Mouse (Mus musculus): Measurements from ENCODE around the gene Rps6ka4.

Gene Rps6ka4

DNA sequence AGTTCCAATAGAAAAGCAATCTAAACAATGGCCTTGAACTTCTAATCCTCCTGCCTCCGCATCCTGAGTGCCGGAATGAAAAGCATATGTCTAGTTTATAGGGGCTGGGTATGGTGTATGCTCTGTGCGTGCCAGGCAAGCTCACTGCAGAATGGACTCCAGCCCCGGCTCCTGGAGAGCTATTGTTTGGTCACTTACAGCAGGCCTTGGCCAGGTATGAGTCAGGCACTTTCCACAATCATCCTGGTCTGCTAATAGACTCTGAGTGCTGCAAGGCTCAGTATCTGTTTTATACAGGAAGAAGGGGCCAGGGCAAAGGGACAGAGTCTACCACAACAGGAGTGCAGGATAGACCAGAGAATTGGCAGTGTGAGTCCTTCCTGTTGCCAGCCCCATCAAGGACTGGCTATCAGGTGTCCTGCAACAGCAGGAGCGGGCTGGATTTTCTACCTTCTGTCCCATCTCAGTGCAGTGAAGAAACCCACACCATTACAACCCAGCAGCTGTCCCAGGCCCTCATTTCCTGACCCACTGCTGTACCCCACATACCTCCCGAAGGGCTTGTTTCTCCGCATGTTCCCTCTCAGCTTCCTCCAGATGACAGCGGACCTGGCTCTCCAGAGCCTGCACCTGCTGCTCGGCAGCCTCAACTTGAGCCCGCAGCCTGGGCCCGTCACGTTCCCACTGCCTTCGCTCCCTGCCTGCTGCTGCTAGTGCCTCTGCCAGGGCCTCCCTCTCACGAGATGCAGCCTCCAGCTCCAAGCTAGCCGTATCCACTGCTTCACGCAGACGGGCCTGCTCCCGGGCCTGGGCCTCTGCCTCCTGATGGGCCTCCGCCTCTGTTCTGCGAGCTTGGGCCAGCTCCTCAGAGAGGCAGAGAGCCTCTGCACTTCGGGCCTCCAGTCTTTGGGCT, 12.2 kb upstream of the Rps6ka4 start:
- intact Hi-C loops (cut with DNase I): no loop called here

DNA sequence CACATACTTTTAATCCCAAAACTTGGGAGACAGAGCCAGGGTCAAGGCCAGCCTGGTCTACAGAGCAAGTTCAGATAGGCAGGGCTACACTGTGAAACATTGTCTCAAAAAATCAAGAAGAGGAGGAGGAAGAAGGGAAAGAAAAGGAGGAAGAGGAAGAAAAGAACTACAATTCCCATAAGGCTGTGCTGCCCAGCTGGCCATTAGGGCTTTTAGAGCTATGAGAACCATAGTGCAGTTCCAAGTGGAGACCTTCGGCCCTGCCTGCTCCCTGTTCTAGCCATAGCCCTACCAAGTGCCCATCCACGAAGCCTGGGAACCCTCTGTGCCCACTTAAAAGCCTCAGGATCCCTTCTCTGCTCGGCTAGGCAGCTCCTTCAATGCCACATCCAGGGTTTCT, 11.1 kb upstream of the Rps6ka4 start:
- intact Hi-C loops (cut with DNase I): no loop called here

DNA sequence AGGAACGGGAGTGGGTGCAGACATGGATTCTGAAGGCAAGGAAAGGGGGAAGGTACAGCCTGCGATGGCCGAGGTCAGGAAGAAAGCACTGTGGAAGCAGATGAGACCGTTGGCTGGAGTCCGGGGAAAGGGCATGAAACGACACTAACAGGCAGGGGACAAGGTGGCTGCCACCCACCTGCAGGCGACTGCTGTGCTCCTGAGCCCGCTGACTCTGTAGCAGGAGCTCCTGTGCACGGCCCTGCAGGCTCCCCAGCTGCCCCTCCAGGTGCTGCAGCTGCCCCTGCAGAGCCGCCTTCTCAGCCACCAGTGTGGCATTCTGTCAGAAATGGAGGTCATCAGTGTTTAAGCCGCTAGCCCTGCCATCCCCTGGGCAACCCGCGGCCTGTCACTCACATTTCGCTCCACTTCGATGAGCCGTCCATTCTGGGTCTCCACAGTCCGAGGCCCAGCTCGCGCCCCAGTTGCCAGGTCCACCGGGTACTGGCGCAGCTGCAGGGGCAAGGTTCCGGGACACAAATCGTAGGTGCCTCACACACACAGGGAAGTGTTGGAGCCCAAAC, 9.2 kb upstream of the Rps6ka4 start:
- intact Hi-C loops (cut with DNase I): no loop called here

DNA sequence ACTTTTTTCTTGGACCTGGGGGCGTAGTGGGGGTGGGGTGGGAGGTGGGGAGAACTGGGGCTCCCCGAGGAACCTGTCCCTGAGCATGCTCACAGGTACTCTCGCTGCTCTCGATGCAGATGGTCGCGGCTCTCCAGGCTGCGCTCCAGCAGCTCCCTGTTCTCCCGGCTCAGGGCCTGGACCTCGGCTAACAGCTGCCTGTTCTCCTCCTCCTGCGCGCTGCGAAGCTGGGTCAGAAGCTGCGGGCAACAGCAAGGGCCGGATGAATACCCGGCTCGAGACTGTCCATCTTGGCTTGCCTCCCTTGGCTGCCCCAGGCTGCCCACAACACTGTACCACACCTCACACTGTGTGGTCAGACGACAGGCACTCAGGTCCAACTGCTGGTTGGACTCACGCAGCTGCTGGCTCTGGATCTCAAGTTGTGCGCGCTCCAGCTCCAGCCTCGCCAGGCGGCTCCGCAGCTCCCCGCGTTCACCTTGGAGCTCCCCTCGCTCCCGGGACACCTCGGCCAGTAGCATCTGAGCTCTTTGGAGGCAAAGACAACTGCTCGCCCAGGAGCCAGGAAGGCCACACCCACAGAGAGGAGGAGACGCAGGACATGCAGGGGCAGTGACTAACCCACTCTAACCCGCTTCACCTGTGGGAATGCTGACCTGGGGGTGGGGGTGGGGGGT, 7.5 kb upstream of the Rps6ka4 start:
- intact Hi-C loops (cut with DNase I): no loop called here

DNA sequence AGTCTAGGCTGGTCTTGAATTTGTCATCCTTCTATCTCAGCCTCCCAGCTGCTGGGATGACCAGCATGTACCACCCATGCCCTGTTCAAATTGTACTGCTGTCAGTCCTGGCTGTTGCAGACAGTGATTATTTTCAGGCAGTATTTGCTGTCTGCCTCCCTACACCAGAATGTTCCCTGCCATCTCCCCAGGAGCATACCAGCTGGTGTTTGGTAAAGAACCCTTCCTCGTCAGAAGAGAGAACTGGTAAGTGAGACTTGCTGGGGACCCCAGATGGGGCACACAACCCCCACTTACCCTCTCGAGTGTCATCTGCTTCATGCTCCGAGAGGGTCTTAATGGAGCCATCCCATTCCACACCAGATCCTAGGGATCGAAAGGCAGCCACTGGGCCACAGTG, 5.6 kb upstream of the Rps6ka4 start:
- intact Hi-C loops (cut with DNase I): no loop called here

DNA sequence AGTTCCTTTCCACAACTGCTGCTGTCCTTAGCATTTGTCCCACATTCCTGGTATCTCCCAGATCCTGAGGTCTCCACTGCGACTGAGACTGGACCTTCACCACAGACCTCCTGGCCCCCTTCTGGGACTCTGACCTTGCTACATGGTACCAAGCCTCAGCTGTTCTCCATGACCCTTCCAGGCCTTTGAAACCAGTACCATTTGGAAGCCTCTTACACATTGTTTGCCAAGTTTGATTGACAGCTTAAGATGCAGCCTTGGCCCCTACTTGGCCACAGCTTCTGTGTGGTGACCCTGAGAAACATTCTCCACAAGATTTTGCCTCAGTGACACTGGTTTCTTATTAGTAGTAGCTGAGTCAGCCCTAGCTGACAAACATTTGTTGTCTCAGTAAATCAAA, 1.9 kb upstream of the Rps6ka4 start:
- intact Hi-C loops (cut with DNase I): no loop called here

DNA sequence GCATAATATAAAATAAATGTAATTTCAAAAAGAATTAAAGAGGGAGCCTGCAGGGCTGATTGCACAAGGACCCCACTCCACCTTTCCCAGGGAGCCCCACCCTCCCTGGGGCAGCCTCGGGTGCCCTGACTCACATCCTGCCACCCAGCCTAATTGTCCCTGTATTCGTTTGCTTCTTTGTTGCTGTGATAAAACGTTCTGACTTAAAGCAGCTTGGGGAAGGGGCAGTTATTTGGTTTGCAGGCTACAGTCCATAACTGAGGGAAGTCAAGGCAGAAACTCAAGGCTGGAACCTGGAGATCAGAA, 809 bp upstream of the Rps6ka4 start:
- intact Hi-C loops (cut with DNase I): no loop called here

DNA sequence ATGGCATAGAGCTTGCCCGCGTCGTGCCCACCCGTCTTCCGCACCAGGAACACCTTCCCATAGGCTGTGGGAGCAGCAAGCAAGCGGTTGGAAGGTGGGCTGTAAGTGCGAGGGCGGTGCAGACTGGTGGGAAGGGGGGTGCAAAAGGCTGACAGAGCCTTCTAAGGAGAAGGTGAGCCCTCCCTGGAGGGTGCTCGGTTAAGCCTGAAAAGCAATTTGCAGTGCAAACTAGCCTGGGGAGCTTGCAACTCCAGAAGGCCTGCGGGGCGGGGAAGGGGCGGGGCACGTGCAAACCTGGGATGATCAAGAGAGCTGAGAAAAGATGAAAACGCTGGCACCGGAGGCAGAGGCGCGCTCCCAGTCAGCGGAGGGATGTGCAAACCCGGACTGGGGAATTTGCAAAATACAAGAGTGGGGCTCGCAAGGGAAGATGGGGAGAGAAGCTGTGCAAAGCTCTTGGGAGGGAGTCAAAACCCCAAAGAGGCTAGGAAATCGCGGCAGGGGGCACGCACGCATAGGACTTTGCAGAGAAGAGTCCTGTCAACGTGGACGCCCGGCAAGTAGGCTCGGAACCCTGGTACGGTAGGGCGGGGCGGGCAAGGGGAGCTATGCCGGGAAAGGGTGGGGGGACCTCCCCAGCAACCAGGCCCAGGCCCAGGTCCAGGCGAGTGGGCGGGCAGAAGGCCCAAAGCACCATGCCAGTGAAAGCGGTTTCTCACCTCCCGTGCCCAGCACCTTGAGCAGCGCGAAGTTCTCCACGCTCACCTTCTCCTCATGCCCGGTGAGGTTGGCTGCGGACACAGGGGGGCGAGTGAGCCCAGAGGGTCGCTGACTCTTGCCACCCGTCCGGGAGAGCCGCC, 591 bp downstream of the Rps6ka4 start:
- intact Hi-C loops (cut with DNase I): no loop called here

DNA sequence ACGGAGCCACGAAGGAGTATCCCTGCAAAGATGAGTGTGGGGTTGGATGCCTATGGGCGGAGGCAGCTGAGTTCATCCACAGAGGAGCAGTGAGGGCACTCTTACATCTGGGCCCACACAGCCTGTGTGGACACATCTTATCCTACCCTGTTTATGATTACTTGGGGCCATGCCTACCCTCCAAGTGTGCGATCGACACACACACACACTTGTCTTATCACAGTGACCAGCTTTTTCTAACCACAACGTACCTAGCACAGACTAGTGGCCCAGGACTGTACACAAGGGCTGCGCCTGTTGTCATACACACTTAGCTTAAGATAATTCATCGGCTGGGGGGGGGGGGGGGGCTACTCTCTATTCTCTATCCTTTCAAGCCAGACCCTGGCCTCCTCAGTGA, 8.1 kb downstream of the Rps6ka4 start:
- intact Hi-C loops (cut with DNase I): no loop called here

DNA sequence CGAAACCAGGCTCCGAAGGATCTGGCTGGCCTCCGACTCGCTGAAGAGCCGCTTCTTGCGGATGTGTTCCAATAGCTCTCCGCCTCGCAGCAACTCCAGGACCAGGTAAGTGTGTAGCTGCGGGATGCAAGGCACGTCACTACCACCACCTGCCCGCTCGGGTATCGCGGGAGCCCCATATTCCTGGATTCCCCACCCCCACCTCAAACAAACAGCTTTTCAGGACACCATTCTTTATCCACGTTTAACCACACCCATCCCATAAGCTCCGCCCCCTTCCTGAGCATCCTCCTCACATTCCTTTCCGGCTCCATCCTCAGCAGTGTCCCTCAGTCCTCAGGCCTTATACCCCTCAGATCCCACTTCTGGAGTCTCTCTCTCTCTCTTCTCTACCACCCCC, 9.1 kb downstream of the Rps6ka4 start:
- intact Hi-C loops (cut with DNase I): no loop called here

DNA sequence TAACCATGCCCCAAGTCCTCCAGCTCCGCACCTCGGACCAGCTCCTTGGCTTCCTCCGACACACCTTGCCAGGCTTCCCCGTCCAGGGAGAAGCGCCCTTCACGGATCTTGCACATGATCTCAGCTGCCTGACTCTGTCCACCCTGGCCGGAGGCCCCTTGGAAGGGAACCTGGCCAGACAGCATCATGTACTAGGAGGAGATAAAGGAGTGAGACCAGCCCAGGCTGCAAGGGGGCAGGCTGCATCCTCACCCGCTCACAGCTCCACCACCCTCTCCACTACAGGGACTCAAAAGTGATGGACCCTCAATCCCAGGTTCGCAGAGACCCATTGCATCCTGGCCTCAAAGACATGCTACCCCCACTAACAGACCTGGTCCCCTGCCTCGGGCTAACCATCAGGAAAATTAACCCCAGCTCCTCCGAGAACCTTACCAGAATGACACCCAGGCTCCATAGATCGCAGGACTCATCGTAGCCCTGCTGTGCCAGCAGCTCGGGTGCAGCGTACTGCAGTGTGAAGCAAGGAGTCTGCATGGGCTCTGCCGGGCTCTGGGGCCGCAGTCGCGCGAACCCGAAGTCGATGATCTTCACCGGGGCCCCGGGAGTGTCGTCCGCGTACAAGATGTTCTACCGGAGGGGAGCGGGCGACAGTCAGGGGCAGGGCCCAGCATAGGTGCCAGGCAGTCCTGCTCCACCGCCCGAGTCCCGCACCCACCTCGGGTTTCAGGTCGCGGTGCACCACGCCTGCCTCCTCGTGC, 9.7 kb downstream of the Rps6ka4 start:
- intact Hi-C loops (cut with DNase I): no loop called here

DNA sequence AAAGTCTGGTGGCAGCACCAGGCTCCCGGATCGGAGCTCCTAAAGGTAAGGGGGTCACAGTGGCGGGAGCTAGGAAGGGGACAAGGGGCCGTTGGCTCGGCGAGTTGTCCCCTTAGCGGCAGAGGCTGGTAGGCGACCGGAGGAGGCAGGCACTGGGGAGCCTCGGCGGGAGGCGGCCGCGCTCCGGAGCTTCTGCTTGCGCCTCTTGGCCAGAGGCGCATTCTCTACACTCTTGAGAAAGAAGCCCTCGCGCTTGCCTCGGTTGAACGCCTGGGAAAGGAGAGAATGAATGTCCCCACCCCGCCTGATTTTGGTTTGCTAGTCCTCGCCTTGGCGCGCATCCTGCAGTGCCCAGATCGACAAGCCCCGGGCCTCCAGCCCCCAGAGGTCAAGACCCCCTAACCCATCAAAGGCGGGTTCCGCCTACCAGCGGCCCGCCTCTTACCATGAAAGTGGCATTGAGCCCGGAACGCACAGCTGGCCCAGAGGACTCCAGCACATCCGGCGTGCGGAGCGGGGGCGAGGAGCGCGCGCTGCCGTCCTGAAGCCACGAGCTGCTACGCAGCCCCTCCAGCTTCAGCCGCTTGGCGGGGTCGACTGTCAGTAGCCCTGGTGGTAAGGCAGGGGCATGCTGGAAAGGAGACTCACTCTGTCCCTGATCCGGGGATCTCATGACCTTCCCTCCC, 10.4 kb downstream of the Rps6ka4 start:
- intact Hi-C loops (cut with DNase I): no loop called here

DNA sequence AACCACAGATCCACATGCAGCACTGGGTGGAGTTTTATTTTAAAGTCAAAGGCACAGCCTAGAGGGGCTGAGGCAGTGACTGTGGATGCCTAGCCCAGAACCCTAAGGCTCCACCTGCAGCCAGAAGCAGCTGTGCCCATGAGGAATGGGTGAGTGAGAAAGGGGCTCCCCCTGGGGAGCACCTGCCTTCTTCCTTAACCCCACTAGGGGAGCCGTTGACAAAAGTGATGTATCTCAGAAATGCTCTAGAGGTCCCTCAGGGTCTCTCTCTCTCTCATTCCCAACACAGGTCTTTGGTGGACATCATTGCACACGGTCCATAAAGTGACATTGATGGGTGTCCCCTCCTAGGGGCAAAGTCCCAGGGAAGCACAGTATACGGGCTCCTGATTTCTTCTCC, 11.4 kb downstream of the Rps6ka4 start:
- intact Hi-C loops (cut with DNase I): no loop called here

DNA sequence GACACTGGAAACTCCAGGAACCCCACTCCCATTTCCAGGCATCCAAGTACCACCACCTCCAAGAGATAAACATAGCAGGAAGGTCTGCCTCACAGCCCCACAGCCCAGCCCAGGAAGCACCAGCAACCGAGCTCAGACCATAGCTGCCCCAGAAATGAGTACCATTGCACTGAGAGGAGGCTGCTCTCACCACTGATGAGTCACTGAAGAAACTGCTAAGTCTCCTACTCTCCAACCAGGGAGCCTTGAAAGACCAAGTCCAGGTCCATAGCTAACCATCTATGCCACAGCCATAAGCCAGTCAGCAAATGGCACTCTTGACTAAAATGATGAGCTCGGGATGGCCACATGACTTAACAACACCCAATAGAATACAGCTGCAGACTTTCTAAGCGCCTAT, 13.8 kb downstream of the Rps6ka4 start:
- intact Hi-C loops (cut with DNase I): no loop called here

DNA sequence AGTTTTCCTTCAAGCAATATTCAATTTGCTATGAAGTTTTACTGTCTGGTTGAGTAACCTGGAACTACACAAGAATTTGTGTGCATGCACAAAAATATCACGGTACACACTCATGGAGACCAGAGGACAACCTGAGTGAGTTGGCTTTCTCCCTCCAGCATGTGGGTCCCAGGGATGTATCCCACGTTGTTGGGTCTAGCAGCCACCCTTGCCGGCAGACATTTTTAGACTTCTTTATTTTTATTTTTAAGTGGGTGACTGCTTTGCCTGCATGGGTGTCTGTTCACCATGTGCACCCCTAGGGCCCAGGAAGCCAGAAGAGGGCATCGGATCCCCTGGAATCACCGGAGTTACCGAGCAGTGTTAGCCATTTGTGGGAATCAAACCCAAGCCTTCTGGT, 15.1 kb downstream of the Rps6ka4 start:
- intact Hi-C loops (cut with DNase I): no loop called here

DNA sequence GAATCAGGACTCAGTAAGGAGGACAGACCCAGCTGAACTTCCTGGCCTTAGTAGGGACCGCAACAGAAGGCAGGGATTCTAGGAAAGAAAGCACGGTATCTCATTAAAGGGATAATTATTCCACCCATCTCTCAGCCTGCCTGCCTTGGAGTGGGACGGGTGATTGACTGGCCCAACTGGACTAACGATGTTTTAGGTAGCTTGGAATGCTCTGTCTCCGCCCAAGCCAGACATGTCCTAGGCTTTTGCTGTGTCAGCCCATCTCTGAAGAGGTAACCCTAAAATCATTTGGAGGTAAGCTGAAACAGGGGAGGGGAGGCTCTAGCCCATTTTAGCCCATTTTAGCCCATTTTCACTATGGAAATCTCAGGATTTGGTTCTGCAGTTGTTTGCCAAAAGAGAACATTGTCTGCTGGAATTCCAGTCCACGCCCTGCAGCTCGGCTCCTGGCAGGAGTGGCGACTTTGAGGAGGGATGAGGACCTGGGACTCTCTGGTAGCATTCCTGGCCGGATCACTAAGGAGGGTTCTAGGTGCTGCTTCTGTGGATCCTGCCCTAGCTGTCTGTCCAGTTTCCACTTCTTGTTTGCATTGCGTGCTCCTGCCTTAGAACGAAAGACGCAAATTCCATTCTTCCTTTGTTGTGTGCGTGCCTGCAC, 19.8 kb downstream of the Rps6ka4 start:
- intact Hi-C loops (cut with DNase I): no loop called here

DNA sequence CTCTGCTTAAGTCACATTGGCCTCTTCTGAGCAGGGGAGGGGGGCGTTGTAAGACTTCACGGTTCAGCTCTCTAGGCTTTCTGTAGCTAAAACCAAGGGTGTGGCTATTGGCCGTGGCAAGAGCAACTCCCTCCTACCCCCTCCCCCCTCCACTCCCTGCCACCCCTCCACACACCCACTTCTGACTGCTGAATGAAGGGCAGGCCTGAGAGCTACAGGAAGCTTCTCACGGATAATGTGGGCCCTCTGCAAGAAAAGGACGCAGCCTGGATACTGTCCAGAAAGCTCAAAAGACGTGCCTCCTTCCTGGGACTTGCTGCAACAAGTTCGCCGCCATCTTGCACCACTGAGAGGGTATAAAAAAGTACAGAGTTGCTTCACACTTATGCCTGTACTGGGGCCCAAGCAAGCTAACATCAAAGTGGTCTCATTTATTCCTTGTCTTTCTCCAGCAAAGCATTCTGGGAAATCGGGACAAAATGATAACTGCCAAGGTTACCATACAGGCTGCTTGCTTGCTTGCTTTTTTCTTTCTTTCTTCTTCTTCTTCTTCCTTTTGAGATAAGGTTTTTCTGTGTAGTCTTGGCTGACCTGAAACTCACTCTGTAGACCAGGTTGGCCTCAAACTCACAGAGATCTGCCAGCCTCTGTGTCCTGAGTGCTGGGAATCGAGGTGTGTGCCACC, 21.2 kb downstream of the Rps6ka4 start:
- intact Hi-C loops (cut with DNase I): no loop called here

DNA sequence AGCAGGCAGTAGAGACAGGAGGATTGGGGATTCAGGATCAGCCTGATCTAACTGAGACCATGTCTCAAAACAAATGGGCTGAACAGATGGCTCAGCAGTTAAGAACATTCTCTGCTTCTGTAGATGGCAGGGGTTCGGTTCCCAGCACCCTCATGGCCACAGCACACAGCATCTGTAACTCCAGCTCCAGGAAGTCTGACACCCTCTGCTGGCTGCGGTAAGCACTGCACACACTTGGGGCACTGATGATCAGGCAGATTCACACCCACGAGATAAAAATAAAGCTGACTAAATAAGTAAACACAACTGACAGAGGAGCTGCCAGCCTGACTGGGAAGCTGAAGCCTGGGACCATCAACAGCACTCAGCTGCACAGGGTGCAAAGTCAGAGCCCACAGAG, 25.5 kb downstream of the Rps6ka4 start:
- intact Hi-C loops (cut with DNase I): no loop called here

DNA sequence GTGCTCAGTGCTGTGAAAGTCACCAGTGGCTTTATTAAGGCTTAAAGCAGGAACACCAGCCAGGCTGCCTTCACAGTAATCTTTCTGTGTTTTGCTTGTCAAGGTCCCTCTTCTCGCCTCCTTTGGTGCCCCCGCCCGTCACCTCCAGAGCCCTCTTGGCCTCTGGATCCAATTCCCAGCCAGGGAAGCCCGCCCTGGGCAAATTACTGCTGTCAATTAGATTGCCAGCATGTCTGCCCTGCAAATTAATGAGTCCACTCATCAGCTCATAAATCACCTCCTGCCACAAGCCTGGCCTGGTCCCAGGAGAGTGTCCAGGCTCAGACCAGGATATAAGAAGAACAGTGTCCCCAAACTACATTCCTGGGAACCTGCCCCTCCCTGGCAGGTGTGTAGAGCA, 26.1 kb downstream of the Rps6ka4 start:
- intact Hi-C loops (cut with DNase I): no loop called here

Measured in adrenal gland (tissue).